Mouse (Mus musculus) cerebellum, postnatal 36 days (tissue): Measurements from ENCODE around the gene Tcl1.
"Not testable (repeated sequence)": the region's sequence is repeated elsewhere in the genome, so short reads cannot be mapped to it uniquely, and the experiment has no call there.

Experiments used
- DNase-seq, 2 experiments: peaks; one replicate each; pipeline ENCODE4 v3.0.0; 2021 to 2022; ENCODE audit warnings: mixed read lengths in 2 of 2

Gene Tcl1

DNA sequence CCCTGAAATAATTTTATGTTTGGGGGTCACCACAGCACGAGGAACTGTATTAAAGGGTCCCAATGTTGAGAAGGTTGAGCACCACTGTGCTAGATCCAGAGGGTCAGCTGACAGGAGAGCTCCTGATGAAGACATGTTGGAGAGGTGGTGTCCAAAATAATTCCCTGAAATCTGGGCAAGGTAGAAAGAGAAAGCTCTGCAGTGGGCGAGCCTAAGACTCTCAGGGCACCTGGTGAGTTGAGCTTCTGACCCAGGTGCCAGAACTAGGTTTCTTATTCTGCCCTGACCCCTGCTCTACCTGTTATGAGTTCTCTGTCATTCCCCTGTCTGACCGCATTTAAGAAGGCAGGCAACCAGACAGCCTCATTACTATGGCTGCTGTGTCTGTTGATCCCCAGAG lies 46.5 kb downstream of the Tcl1 start, which contains the start of gene Tcl1b5:
TSS of gene Tcl1b5 (plus strand) at position 301 of the 400 bp plus-strand sequence.
- DNase-seq = not testable (repeated sequence)

DNA sequence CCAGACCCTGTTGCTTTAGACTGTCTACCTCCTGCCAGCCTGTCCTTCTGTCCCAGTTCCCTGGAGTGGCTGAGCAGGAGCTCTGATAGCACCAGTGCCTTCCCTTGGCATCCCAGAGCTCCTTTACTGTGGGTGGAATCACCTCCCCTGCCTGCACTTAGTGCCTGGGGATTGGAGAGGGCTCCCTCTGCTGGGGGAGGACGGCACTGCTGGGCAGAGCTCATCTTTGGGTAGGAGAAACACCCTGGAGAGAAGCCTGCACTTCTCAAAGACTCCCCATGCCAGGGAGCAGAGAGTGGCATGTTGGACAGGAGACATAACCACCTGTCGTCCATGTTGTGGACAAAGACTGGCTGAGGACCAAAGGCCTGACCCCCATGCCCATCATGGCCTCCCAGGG lies 48.3 kb downstream of the Tcl1 start:
- peak; percentile 34 to 40 for DNase-seq

DNA sequence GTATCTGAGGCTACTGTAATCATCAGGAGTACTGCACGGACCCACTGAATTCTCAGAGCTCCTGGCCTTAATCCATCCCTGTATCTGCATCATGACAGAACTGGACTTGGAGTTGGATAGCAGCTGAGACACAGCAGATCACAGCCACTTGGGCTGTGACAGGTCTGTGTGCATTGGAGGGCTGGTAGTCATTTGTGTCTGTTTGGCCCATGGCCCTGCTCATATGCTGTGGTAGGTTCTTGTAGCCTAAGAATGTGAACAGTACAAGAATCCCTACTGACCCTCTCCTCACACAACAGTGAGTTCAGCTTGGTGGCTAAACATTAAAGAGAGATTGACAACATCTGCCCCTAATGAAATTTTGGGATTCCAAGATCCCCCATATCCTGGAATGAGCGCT lies 49.2 kb downstream of the Tcl1 start:
- no peak for DNase-seq
